ENCODE assay signal across 8 mouse cellular contexts in the genomic region with DNA sequence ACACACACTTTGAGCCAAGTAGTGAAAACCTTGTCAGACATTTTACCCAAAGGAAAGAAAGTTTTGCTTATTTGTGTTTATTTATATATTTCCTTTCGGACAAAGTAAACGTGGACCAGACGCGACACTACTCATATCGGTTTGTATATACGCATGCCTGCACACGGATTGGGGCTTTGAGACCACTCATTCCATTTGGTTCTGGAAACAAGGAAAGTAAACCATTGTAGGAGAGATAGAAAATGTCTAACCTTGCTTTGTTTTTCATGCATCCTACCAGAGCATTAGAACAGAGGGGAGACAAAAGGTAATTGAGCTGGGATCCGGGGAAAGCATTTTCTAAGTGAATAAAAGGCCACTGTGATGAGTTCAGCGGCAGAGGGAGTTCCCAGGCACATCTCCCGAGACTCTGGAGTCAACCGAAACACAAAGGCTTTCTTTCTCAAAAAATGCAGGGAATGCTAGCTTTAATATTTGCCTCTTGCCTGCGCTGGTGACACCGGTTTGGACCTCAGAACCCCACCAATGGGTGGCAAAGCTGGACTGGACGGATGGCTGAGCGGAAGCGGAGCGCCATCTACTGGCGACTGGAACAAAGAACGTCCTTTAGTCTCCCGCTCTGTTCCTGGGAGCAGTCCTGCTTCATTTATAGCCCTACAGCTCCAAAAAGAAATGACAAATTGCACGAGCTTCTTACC.
DNase-seq lines count a peak whose midpoint lies in the region; ATAC-seq and TF ChIP-seq lines count a peak whose summit lies in the region.

No protein-coding gene starts in this region.

- no peak overlapping the region for H3K4me3 ChIP-seq in MEL (ENCODE audit: control insufficient read depth in 1 of 2, insufficient read depth in 1 of 2, low read depth in 2 of 2, low read length in 2 of 2)
- peak overlapping the region; percentile 52 for H3K4me3 ChIP-seq in layer of hippocampus, adult 2 months
- H3K4me3 ChIP-seq in lung, embryonic 15.5 days = peak overlapping the region; percentile 27

- H3K27me3 ChIP-seq in MEL (ENCODE audit: control insufficient read depth in 1 of 2, insufficient read depth in 2 of 2, low read length in 2 of 2) = no peaks in the 10 kb centered on the region
- H3K27me3 ChIP-seq in lung, embryonic 15.5 days = no peaks in the 10 kb centered on the region; the same call in 1 of the 2 replicates

- peak; percentile 27 to 73 (median 48); a peak in 5 of 6 replicates for TF ChIP-seq CTCF in MEL (IDR thresholded peaks at IDR 0.05 in 2 of 3, conservative IDR thresholded peaks at IDR 0.05 in 1 of 3; ENCODE audit: control insufficient read depth in 1 of 3, insufficient read depth in 1 of 3, low read depth in 2 of 3, low read length in 3 of 3, poor library complexity in 1 of 3, severe bottlenecking in 1 of 3)
- TF ChIP-seq CTCF in layer of hippocampus, adult 2 months (conservative IDR thresholded peaks at IDR 0.05) = peak; percentile 97

- H3K4me1 ChIP-seq in MEL (ENCODE audit: control insufficient read depth in 1 of 2, insufficient read depth in 2 of 2, low read length in 2 of 2) = no peaks in the 10 kb centered on the region
- H3K4me1 ChIP-seq in lung, embryonic 15.5 days = peaks cover 4% of the 10 kb centered on the region; the same call in 1 of the 2 replicates

- H3K9me3 ChIP-seq in MEL (replicated peaks; ENCODE audit: insufficient read depth, low read length) = no peaks in the 10 kb centered on the region
- no peaks in the 10 kb centered on the region for H3K9me3 ChIP-seq in lung, embryonic 15.5 days

- peak; percentile 5 for DNase-seq in MEL (ENCODE audit: low read depth, low spot score)
- peak; percentile 55 to 76 for DNase-seq in cerebellum, adult 18-20 months
- peak; percentile 83 for DNase-seq in forelimb bud, embryonic 11.5 days (ENCODE audit: low read depth, low spot score)
- peak; percentile 84 for DNase-seq in heart, postnatal 4 days
- peak; percentile 66 to 82 for DNase-seq in layer of hippocampus, adult 2 months (ENCODE audit: low spot score in 2 of 2)
- peak; percentile 67 for DNase-seq in ovary, postnatal 14 days (ENCODE audit: low spot score)
- peak; percentile 70 for DNase-seq in urinary bladder, postnatal 25 days (ENCODE audit: low spot score)

- no peaks in the 10 kb centered on the region for H3K36me3 ChIP-seq in MEL (ENCODE audit: control insufficient read depth in 1 of 2, insufficient read depth in 2 of 2, low read length in 2 of 2)
- no peaks in the 10 kb centered on the region for H3K36me3 ChIP-seq in lung, embryonic 15.5 days

- TF ChIP-seq POLR2A in MEL (IDR thresholded peaks at IDR 0.05; ENCODE audit: control insufficient read depth in 1 of 2, insufficient read depth in 1 of 2, low read depth in 1 of 2, low read length in 2 of 2, poor library complexity in 1 of 2) = no peak

- TF ChIP-seq EP300 in MEL (IDR thresholded peaks at IDR 0.05; ENCODE audit: low read depth in 1 of 2, low read length in 2 of 2) = no peak

- peak overlapping the region; percentile 60 for H3K4me2 ChIP-seq in lung, embryonic 15.5 days

- peak; percentile 87; the same call in 1 of the 2 replicates for ATAC-seq in lung, embryonic 15.5 days (ENCODE audit: borderline replicate concordance, extremely low read depth, low FRiP score, low TSS enrichment)

- H3K79me2 ChIP-seq in MEL (ENCODE audit: control insufficient read depth, insufficient read depth, low read length, poor library complexity) = no peaks in the 10 kb centered on the region

- no peak overlapping the region for H3K9ac ChIP-seq in MEL (ENCODE audit: control insufficient read depth, low read depth, low read length, poor library complexity, severe bottlenecking)
- H3K9ac ChIP-seq in lung, embryonic 15.5 days = no peak overlapping the region

- 14% methylated on average over 21 of the region's 21 CpGs for WGBS in lung, embryonic 15.5 days

- H3K27ac ChIP-seq in MEL (ENCODE audit: control insufficient read depth, low read depth, low read length) = no peak overlapping the region
- H3K27ac ChIP-seq in layer of hippocampus, adult 2 months = no peak overlapping the region
- no peak overlapping the region for H3K27ac ChIP-seq in lung, embryonic 15.5 days

- peak; percentile 46 for TF ChIP-seq RAD21 in MEL (IDR thresholded peaks at IDR 0.05; ENCODE audit: low read depth, low read length)

TF ChIP-seq in MEL, 35 proteins besides CTCF, POLR2A, EP300 and RAD21:
- peak; percentile 20; the same call in 1 of the 2 replicates for TF ChIP-seq ZC3H11A (IDR thresholded peaks at IDR 0.05; ENCODE audit: low read depth, low read length)
- TF ChIP-seq ZKSCAN1 (IDR thresholded peaks at IDR 0.05; ENCODE audit: low read depth, low read length) = no peak
- TF ChIP-seq SMC3 (IDR thresholded peaks at IDR 0.05; ENCODE audit: low read depth, low read length) = peak; percentile 37

Comparison
In these comparisons a context has a peak if more than half of its experiments do, and no peak if none do; other contexts are left out.
1. DNase-seq: peak in every context shown above with its lines; median percentile 84 in heart, postnatal 4 days; 83 in forelimb bud, embryonic 11.5 days; 74 in layer of hippocampus, adult 2 months; 70 in urinary bladder, postnatal 25 days; 67 in ovary, postnatal 14 days; 66 in cerebellum, adult 18-20 months; 5 in MEL.
2. H3K4me3 ChIP-seq: peak in layer of hippocampus, adult 2 months (single experiment) and lung, embryonic 15.5 days (single experiment); none in MEL (0 of 2).